Mouse (Mus musculus) midbrain, postnatal 0 days (tissue): ENCODE data around the gene Apobec4. TPM values are rescaled to one million over a fixed set of nuclear protein-coding genes. Genes with fewer than 3 reads are reported as not detected.

Source experiments
- ATAC-seq: fragments of 200-750 bp; cut with Nextera tagmentation; 2 replicates; pipeline ENCODE4 v1.8.0; 2017; ENCODE audit warnings: moderate number of reproducible peaks, mild to moderate bottlenecking, moderate TSS enrichment, moderate library complexity; ENCODE audit not compliant: low FRiP score
- DNase-seq: peaks from one replicate; pipeline ENCODE4 v3.0.0-alpha.2; 2015; ENCODE audit warnings: low spot score
- H3K27ac ChIP-seq: fragments of 300-500 bp; sonication (generic); 2 replicates; pipeline ENCODE4 v1.5.1; 2014; ENCODE audit warnings: low read depth, mild to moderate bottlenecking, low read length, mixed read lengths
- H3K27me3 ChIP-seq: fragments of 300-500 bp; sonication (generic); 2 replicates; pipeline ENCODE4 v1.6.1; 2014; ENCODE audit warnings: low read length, control low read depth, mixed read lengths; ENCODE audit not compliant: insufficient read depth
- H3K36me3 ChIP-seq: fragments of 300-500 bp; sonication (generic); 2 replicates; pipeline ENCODE4 v1.6.1; 2014; ENCODE audit warnings: low read length, control low read depth, mixed read lengths; ENCODE audit not compliant: insufficient read depth
- H3K4me1 ChIP-seq: fragments of 300-500 bp; sonication (generic); 2 replicates; pipeline ENCODE4 v1.6.1; 2014; ENCODE audit warnings: mild to moderate bottlenecking, control low read depth, antibody characterized with exemption, low read length, mixed read lengths; ENCODE audit not compliant: insufficient read depth
- H3K4me2 ChIP-seq: fragments of 300-500 bp; sonication (generic); 2 replicates; pipeline ENCODE4 v1.6.1; 2014; ENCODE audit warnings: low read depth, mild to moderate bottlenecking, low read length, mixed read lengths; ENCODE audit not compliant: poor library complexity, severe bottlenecking
- H3K4me3 ChIP-seq: fragments of 300-500 bp; sonication (generic); 2 replicates; pipeline ENCODE4 v1.5.1; 2014; ENCODE audit warnings: low read depth, mild to moderate bottlenecking, low read length, moderate library complexity
- H3K9ac ChIP-seq: fragments of 300-500 bp; sonication (generic); replicated peaks from 2 replicates; pipeline ENCODE4 v1.6.1; 2014; ENCODE audit warnings: mild to moderate bottlenecking, low read length, moderate library complexity, mixed read lengths; ENCODE audit not compliant: poor library complexity, severe bottlenecking
- H3K9me3 ChIP-seq: fragments of 300-500 bp; sonication (generic); 2 replicates; pipeline ENCODE4 v1.6.1; 2016; ENCODE audit warnings: low read length, control low read depth
- CTCF ChIP-seq: IDR thresholded peaks from 2 replicates; pipeline ENCODE4 v1.5.1; 2016; ENCODE audit warnings: antibody characterized with exemption, mild to moderate bottlenecking
- WGBS: fragments of 180-500 bp; shearing (Covaris S2); extraction: QIAGEN DNeasy Blood & Tissue Kit; methylation state at CpG from one replicate; pipeline ENCODE4 v1.1.7; 2014; 5-methylcytosine and 5-hydroxymethylcytosine counted together
- polyA plus RNA-seq: library from polyadenylated mRNA; unstranded; fragments of >200 nt; fragmentation: Nextera tagmentation; extraction: Ambion mirVana; gene quantifications from 2 replicates; pipeline ENCODE4 v1.2.1, GENCODE M21; 2015
- total RNA-seq: library from RNA; depleted of rRNA; stranded (reverse); fragments of >200 nt; gene quantifications from 2 replicates; pipeline ENCODE4 v1.2.3, GENCODE M21; 2014; rRNA removed

Gene Apobec4
- total and polyA plus RNA-seq, 2 experiments from 2014 or later: not detected

DNA sequence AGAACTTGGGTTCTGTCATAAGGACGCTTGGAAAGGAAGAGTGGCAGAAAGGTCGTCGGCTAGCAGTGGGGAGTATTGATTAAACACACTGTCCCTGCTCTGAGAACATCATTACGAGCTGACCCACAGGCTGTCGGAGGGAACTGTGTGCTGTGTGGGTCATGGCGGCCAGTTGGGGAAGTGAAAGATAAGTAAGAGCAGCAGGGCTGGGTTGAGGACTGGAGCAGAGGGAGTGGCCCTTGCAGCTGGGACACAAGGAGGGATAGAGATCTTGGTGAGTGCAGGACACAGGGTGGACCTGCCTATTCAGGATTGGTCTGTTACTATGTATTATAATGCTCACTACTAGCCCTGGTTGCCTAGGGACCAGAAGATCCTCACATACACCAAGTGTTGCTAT lies 54.6 kb downstream of the Apobec4 start:
- H3K27ac ChIP-seq: no peak overlapping the region
- no peaks in the 10 kb centered on the region for H3K9me3 ChIP-seq
- H3K4me1 ChIP-seq: no peaks in the 10 kb centered on the region
- DNase-seq: no peak
- H3K4me2 ChIP-seq: no peak overlapping the region
- no peak overlapping the region for H3K4me3 ChIP-seq
- no peak overlapping the region for H3K9ac ChIP-seq
- H3K36me3 ChIP-seq: no peaks in the 10 kb centered on the region
- ATAC-seq: no peak
- WGBS: 84% methylated on average over 6 of the region's 6 CpGs
- no peak for TF ChIP-seq CTCF
- H3K27me3 ChIP-seq: no peaks in the 10 kb centered on the region

Other genes starting within 250 kb of the Apobec4 start
- 14.3 and 16.9 TPM in 2 replicates for gene Rgl1, start 15.8 kb downstream of the Apobec4 start, total RNA-seq
- 13.8 and 16.2 TPM in 2 replicates for gene Rgl1, start 15.8 kb downstream of the Apobec4 start, polyA plus RNA-seq
- gene Arpc5, start 16.0 kb downstream of the Apobec4 start, total RNA-seq: 168 and 207 TPM in 2 replicates
- 384 and 410 TPM in 2 replicates for gene Arpc5, start 16.0 kb downstream of the Apobec4 start, polyA plus RNA-seq
- 1.2 and 1.6 TPM in 2 replicates for gene Ncf2, start 49.6 kb downstream of the Apobec4 start, total RNA-seq
- 1.8 and 1.9 TPM in 2 replicates for gene Ncf2, start 49.6 kb downstream of the Apobec4 start, polyA plus RNA-seq
- gene Smg7, start 152.1 kb downstream of the Apobec4 start, total RNA-seq: 63.5 and 72.6 TPM in 2 replicates
- 29.9 and 30.5 TPM in 2 replicates for gene Smg7, start 152.1 kb downstream of the Apobec4 start, polyA plus RNA-seq
- gene Nmnat2, start 204.4 kb downstream of the Apobec4 start, total RNA-seq: 145 and 152 TPM in 2 replicates
- 80.4 and 87.6 TPM in 2 replicates for gene Nmnat2, start 204.4 kb downstream of the Apobec4 start, polyA plus RNA-seq